Mouse (Mus musculus) heart, embryonic 13.5 days (tissue): ENCODE data around the gene Snx29. TPM values are rescaled to one million over a fixed set of nuclear protein-coding genes. Genes with fewer than 3 reads are reported as not detected.
A peak's percentile ranks its signal among the peaks of the same experiment; 100 is the strongest.

Experiments used
- ATAC-seq: fragments of 200-750 bp; cut with Nextera tagmentation; 2 replicates; pipeline ENCODE4 v1.8.0; 2017; ENCODE audit warnings: moderate TSS enrichment; ENCODE audit not compliant: insufficient number of reproducible peaks, low FRiP score, low TSS enrichment; ENCODE audit errors: extremely low read depth
- H3K27ac ChIP-seq: fragments of 300-500 bp; sonication (generic); replicated peaks from 2 replicates; pipeline ENCODE4 v1.5.1; 2015; ENCODE audit warnings: moderate library complexity, mild to moderate bottlenecking, inconsistent platforms
- H3K27me3 ChIP-seq: fragments of 300-500 bp; sonication (generic); replicated peaks from 2 replicates; pipeline ENCODE4 v1.6.1; 2015; ENCODE audit warnings: mild to moderate bottlenecking, inconsistent platforms
- H3K36me3 ChIP-seq: fragments of 300-500 bp; sonication (generic); 2 replicates; pipeline ENCODE4 v1.6.1; 2015; ENCODE audit warnings: mild to moderate bottlenecking, inconsistent platforms
- H3K4me1 ChIP-seq: fragments of 300-500 bp; sonication (generic); 2 replicates; pipeline ENCODE4 v1.6.1; 2015; ENCODE audit warnings: inconsistent platforms
- H3K4me2 ChIP-seq: fragments of 300-500 bp; sonication (generic); 2 replicates; pipeline ENCODE4 v1.6.1; 2015; ENCODE audit warnings: inconsistent platforms, mild to moderate bottlenecking, moderate library complexity
- H3K4me3 ChIP-seq: fragments of 300-500 bp; sonication (generic); 2 replicates; pipeline ENCODE4 v1.5.1; 2015; ENCODE audit warnings: moderate library complexity, mild to moderate bottlenecking, inconsistent platforms
- H3K9ac ChIP-seq: fragments of 300-500 bp; sonication (generic); 2 replicates; pipeline ENCODE4 v1.6.1; 2015; ENCODE audit warnings: inconsistent platforms, mild to moderate bottlenecking, moderate library complexity
- H3K9me3 ChIP-seq: fragments of 300-500 bp; sonication (generic); 2 replicates; pipeline ENCODE4 v1.6.1; 2016; ENCODE audit warnings: inconsistent platforms
- WGBS: fragments of 180-500 bp; shearing (Covaris S2); methylation state at CpG from one replicate; pipeline ENCODE4 v1.1.7; 2015; ENCODE audit warnings: mixed read lengths; 5-methylcytosine and 5-hydroxymethylcytosine counted together
- polyA plus RNA-seq: library from polyadenylated mRNA; unstranded; fragments of >200 nt; fragmentation: Nextera tagmentation; extraction: Ambion mirVana; gene quantifications from 2 replicates; pipeline ENCODE4 v1.2.1, GENCODE M21; 2015

Gene Snx29
- polyA plus RNA-seq, 1 experiment from 2014 or later = 6.0 TPM

DNA sequence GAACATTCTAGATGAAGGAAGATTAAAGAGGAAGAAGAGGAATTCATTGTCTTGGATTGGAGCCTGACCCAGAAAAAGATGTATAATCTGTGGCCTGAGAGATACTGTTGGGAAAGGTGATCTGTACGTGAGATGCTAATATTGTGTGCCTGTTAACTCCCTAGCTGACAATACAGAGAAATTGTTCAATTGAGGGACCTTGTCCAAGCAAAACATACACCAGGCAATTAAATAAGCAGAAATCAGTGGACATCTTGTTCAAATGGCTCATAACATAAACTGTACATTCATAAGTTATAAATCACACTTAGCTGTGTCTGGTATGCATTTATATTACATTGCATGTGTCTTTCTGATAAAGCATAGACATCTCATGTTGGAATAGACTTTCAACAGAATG lies 451.6 kb downstream of the Snx29 start:
- Histone ChIP-seq H3K4me3 (no peak overlapping the region), H3K36me3 (no peaks in the 10 kb centered on the region), H3K27ac (no peak overlapping the region), H3K27me3 (no peaks in the 10 kb centered on the region), H3K4me2 (no peak overlapping the region), H3K9ac (no peak overlapping the region), H3K4me1 (0 out of 2 replicates have a peak, but pooled peaks cover 5% of the 10 kb centered on the region), H3K9me3 (peaks cover 11% of the 10 kb centered on the region)
- ATAC-seq = no peak
- 72% methylated on average over 1 of the region's 1 CpGs for WGBS

DNA sequence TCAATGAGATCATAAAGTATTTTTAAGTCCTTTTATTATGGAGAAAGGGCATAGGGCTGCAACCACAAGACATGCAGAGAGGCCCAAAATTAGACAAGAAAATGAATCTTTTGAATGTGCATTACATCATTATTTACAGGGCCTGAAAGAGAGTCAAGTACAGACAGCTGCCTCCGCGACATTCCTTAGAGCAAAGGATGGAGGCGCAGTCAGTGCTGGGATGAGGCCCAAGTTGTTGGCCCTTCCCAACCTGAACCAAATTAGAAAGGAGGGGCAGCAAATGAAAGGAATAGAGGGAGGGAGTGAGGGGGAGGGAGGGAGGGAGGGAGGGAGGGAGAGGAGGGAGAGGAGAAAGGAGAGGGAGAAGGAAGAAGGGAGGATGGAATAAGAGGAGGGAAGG lies 453.8 kb downstream of the Snx29 start:
- no peaks in the 10 kb centered on the region for H3K27me3 ChIP-seq
- ATAC-seq = no peak
- H3K4me3 ChIP-seq = no peak overlapping the region
- H3K9me3 ChIP-seq = no peaks in the 10 kb centered on the region
- H3K4me1 ChIP-seq = peaks cover 8% of the 10 kb centered on the region
- H3K4me2 ChIP-seq = no peak overlapping the region
- 78% methylated on average over 3 of the region's 3 CpGs for WGBS
- H3K36me3 ChIP-seq = no peaks in the 10 kb centered on the region
- no peak overlapping the region for H3K27ac ChIP-seq
- no peak overlapping the region for H3K9ac ChIP-seq

GRCm38 (mm10) chr16:11778191-11778590 lies 455.5 kb downstream of the Snx29 start:
- no peaks in the 10 kb centered on the region for H3K27me3 ChIP-seq
- H3K4me3 ChIP-seq = no peak overlapping the region
- H3K9ac ChIP-seq = no peak overlapping the region
- WGBS = 64% methylated on average over 5 of the region's 5 CpGs
- H3K27ac ChIP-seq = no peak overlapping the region
- H3K4me2 ChIP-seq = no peak overlapping the region
- no peaks in the 10 kb centered on the region for H3K9me3 ChIP-seq
- H3K36me3 ChIP-seq = no peaks in the 10 kb centered on the region
- H3K4me1 ChIP-seq = peaks cover 23% of the 10 kb centered on the region
- ATAC-seq = no peak

DNA sequence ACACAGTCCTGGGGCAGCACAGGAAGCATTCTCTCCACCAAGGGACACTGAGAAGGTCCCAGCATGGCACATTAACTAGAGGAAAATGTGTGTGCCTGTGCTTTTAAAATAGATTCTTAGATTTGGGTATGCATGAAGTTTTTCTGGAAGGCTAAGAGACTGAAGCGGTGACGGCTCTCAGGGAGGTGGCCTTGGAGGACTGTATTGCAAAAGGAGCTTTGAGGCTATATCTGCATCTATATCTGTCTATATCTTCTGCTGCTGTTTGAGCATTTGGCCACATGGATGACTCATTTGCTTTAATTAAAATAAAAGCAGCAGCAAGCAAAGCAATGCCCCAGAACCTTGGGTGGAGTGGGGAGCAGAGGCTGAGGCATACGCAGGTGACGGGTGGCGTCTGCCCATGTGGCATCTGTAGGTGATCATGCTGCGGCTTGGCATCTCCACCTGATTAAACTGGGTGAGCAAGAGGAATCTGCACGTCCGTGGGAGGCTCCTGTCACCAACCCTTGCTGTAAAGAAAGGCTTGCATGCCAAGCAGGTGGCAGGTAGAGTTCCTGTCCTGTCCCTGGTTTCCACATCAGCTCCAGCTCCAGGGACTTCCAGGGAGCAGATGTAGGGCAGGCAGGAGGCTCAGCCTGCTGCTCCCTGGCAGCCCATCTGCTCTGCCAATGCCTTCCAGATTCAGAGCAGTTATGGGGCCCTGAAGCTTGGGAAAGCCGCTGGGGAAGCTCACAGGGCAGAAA lies 456.2 kb downstream of the Snx29 start:
- Histone ChIP-seq H3K4me1 (peaks cover 23% of the 10 kb centered on the region), H3K9ac (no peak overlapping the region), H3K9me3 (no peaks in the 10 kb centered on the region), H3K4me2 (no peak overlapping the region), H3K4me3 (no peak overlapping the region), H3K27ac (no peak overlapping the region), H3K27me3 (no peaks in the 10 kb centered on the region), H3K36me3 (no peaks in the 10 kb centered on the region)
- ATAC-seq = no peak
- 71% methylated on average over 9 of the region's 9 CpGs for WGBS

DNA sequence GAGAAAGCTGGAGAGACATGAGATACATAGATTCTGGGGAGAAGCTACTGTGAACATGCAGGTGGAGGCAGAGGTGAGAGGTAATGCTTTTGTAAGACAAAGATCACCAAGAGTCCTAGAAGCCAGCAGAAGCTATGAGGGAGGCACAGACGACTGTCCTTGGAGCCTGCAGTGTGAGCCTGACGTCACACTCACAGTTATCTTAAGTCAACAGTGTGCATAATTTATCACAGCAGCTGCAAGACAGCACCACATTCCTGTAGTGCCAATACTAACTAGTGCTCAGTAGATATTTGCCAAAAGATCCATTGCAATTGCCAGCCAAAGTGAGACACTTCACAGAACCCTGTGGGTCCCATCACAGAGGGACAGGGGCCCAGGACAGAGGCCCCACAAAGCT lies 459.4 kb downstream of the Snx29 start:
- no peaks in the 10 kb centered on the region for H3K36me3 ChIP-seq
- H3K4me1 ChIP-seq = peaks cover 18% of the 10 kb centered on the region
- no peak overlapping the region for H3K4me2 ChIP-seq
- no peak for ATAC-seq
- WGBS = 0% methylated on average over 2 of the region's 2 CpGs
- H3K27me3 ChIP-seq = no peaks in the 10 kb centered on the region
- H3K9ac ChIP-seq = no peak overlapping the region
- no peaks in the 10 kb centered on the region for H3K9me3 ChIP-seq
- no peak overlapping the region for H3K4me3 ChIP-seq
- H3K27ac ChIP-seq = peak overlapping the region; percentile 36; the same call in 1 of the 2 replicates

GRCm38 (mm10) chr16:11783337-11783736 lies 460.6 kb downstream of the Snx29 start:
- H3K27ac ChIP-seq = no peak overlapping the region
- H3K9ac ChIP-seq = no peak overlapping the region
- H3K9me3 ChIP-seq = no peaks in the 10 kb centered on the region
- peaks cover 22% of the 10 kb centered on the region for H3K4me1 ChIP-seq
- H3K4me2 ChIP-seq = no peak overlapping the region
- H3K36me3 ChIP-seq = no peaks in the 10 kb centered on the region
- no peak overlapping the region for H3K4me3 ChIP-seq
- no peak for ATAC-seq
- H3K27me3 ChIP-seq = no peaks in the 10 kb centered on the region

GRCm38 (mm10) chr16:11784354-11784753 lies 461.6 kb downstream of the Snx29 start:
- ATAC-seq = no peak
- Histone ChIP-seq H3K36me3 (no peaks in the 10 kb centered on the region), H3K4me3 (no peak overlapping the region), H3K9ac (no peak overlapping the region), H3K9me3 (no peaks in the 10 kb centered on the region), H3K27me3 (no peaks in the 10 kb centered on the region), H3K4me2 (no peak overlapping the region), H3K4me1 (peaks cover 22% of the 10 kb centered on the region), H3K27ac (no peak overlapping the region)
- 61% methylated on average over 4 of the region's 4 CpGs for WGBS

- Histone ChIP-seq H3K9me3 (no peaks in the 10 kb centered on the region), H3K36me3 (no peaks in the 10 kb centered on the region), H3K27me3 (no peaks in the 10 kb centered on the region), H3K27ac (no peak overlapping the region; the same call in 1 of the 2 replicates), H3K9ac (no peak overlapping the region), H3K4me2 (no peak overlapping the region), H3K4me3 (no peak overlapping the region), H3K4me1 (peaks cover 22% of the 10 kb centered on the region)
- ATAC-seq = no peak
- 46% methylated on average over 4 of the region's 4 CpGs for WGBS
These were observed 463.1 kb downstream of the Snx29 start for GRCm38 (mm10) chr16:11785806-11786205.

DNA sequence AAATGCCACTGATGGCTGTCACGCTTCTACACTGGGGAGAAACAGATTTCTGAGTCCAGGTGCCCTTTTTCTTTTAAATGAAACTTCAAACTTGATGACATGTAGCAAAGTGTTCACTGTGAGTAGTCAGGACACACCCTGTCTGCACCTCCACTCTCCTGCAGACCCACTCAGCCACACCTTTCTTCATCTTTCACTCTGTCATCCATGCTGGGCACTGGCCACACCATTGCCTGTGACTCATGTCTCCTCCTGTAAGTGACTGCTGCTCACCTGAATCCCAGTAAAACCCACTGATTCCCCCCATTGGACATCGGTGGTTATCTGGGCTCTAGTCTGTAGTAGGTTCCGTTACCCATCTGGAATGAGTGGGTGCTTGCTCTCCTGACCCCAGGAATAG lies 467.8 kb downstream of the Snx29 start:
- Histone ChIP-seq H3K9ac (no peak overlapping the region), H3K4me2 (no peak overlapping the region), H3K9me3 (peaks cover 5% of the 10 kb centered on the region; the same call in 1 of the 2 replicates), H3K27me3 (no peaks in the 10 kb centered on the region), H3K4me3 (no peak overlapping the region), H3K36me3 (no peaks in the 10 kb centered on the region), H3K4me1 (0 out of 2 replicates have a peak, but pooled peaks cover 4% of the 10 kb centered on the region), H3K27ac (no peak overlapping the region)
- ATAC-seq = no peak
- WGBS = 75% methylated on average over 3 of the region's 3 CpGs

- WGBS = 46% methylated on average over 2 of the region's 2 CpGs
- H3K4me1 ChIP-seq = peaks cover 9% of the 10 kb centered on the region
These were observed 470.7 kb downstream of the Snx29 start for GRCm38 (mm10) chr16:11793391-11793790.

GRCm38 (mm10) chr16:11794628-11795027 lies 471.9 kb downstream of the Snx29 start:
- H3K4me3 ChIP-seq = no peak overlapping the region
- ATAC-seq = no peak
- H3K36me3 ChIP-seq = no peaks in the 10 kb centered on the region
- H3K27ac ChIP-seq = no peak overlapping the region
- peaks cover 5% of the 10 kb centered on the region; the same call in 1 of the 2 replicates for H3K9me3 ChIP-seq
- H3K4me1 ChIP-seq = peaks cover 9% of the 10 kb centered on the region
- no peak overlapping the region for H3K9ac ChIP-seq
- no peak overlapping the region for H3K4me2 ChIP-seq
- no peaks in the 10 kb centered on the region for H3K27me3 ChIP-seq
- 67% methylated on average over 4 of the region's 4 CpGs for WGBS

More at GRCm38 (mm10) chr16:11793391-11793790, 470.7 kb downstream of the Snx29 start:
- no peak for ATAC-seq
- no peak overlapping the region for H3K4me2 ChIP-seq
- H3K9me3 ChIP-seq = peaks cover 5% of the 10 kb centered on the region; the same call in 1 of the 2 replicates
- no peak overlapping the region for H3K4me3 ChIP-seq
- no peak overlapping the region for H3K27ac ChIP-seq
- no peaks in the 10 kb centered on the region for H3K36me3 ChIP-seq
- H3K9ac ChIP-seq = no peak overlapping the region
- H3K27me3 ChIP-seq = no peaks in the 10 kb centered on the region
